Mouse (Mus musculus) E14TG2a.4 (cell line): ENCODE data around the gene Immp2l.
A peak's percentile ranks its signal among the peaks of the same experiment; 100 is the strongest.

Experiments
- H3K27me3 ChIP-seq: 2 replicates; pipeline ENCODE4 v1.6.1; 2014; ENCODE audit warnings: low read length, control low read depth; ENCODE audit not compliant: insufficient read depth
- H3K36me3 ChIP-seq: 2 replicates; pipeline ENCODE4 v1.6.1; 2014; ENCODE audit warnings: low read length, control low read depth; ENCODE audit not compliant: insufficient read depth
- H3K4me1 ChIP-seq: replicated peaks from 2 replicates; pipeline ENCODE4 v1.6.1; 2014; ENCODE audit warnings: low read depth, low read length, control low read depth
- H3K4me3 ChIP-seq: replicated peaks from 2 replicates; pipeline ENCODE4 v1.5.1; 2014; ENCODE audit warnings: mild to moderate bottlenecking, low read length
- H3K9me3 ChIP-seq: 2 replicates; pipeline ENCODE4 v1.6.1; 2014; ENCODE audit warnings: low read length, control low read depth
- CTCF ChIP-seq: conservative IDR thresholded peaks from 2 replicates; pipeline ENCODE4 v1.5.1; 2014; ENCODE audit warnings: low read length
- NANOG ChIP-seq: IDR thresholded peaks from 2 replicates; pipeline ENCODE4 v1.6.1; 2014; ENCODE audit warnings: borderline replicate concordance, low read length, mixed read lengths
- POU5F1 ChIP-seq: IDR thresholded peaks from 2 replicates; pipeline ENCODE4 v1.6.1; 2014; ENCODE audit warnings: low read length, borderline replicate concordance

Immp2l gene

DNA sequence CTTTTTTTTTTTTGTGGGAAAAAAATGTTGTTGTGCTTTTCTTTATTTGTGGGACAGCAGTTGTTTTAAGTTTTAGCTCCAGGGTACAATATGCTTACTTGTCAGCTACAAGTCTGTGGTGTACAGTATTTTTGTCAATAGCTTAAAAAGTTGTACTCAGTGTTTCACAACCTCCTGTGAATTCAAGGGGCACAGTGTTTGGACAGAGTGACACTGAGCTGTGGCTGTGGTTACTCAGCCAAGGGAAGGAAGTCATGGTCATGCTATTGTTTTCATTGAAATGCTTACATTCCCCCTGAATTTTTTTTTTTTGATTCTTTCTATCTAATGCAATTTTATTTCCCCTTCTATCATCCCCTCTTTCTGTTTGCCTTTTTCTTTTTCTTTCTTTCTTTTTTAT, 159.0 kb downstream of the Immp2l start:
- H3K4me1 ChIP-seq, result no peaks in the 10 kb centered on the region
- H3K36me3 ChIP-seq, result no peaks in the 10 kb centered on the region
- no peak overlapping the region for H3K4me3 ChIP-seq
- TF ChIP-seq POU5F1 (no peak), CTCF (no peak), NANOG (no peak)
- no peaks in the 10 kb centered on the region for H3K9me3 ChIP-seq
- H3K27me3 ChIP-seq, result no peaks in the 10 kb centered on the region

DNA sequence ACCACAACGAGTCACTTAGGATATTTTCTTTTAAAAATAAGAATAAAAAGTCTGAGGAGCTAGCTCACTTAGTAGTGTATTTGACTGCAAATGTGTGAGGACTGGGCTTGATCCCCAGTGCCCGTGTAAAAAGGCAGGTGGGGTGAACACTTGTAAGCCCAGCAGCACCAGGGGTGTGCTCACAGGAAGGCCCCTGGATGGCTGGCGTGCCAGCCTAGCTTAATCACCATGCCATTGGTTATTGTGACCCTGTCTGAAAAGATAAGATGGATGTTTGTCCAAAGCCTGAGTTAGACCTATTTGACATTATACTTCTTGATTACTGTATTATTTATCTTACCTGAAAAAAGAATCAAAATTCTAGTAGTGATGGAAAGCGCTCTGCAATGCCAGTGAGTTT, 161.2 kb downstream of the Immp2l start:
- Histone ChIP-seq H3K36me3 (no peaks in the 10 kb centered on the region), H3K9me3 (no peaks in the 10 kb centered on the region), H3K27me3 (no peaks in the 10 kb centered on the region), H3K4me1 (no peaks in the 10 kb centered on the region), H3K4me3 (no peak overlapping the region)
- no peak for TF ChIP-seq NANOG
- TF ChIP-seq POU5F1, result no peak
- no peak for TF ChIP-seq CTCF

DNA sequence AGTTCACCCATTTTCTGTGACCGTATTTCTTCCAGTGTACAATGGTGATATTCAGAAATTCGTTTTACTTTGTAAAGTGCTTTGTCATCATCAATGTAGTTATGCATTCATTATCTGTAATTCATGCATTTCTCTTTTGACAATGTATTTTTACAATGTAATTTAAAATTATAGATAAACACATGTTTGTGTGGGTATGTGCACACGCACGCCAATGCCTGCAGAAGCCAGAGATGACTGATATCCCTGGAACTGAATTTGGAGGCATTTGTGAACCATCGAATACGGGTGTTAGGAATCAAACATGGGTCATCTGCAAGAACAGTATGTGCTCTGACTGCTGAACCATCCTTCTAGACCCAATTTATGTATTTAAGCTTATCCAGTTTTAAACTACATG, 161.6 kb downstream of the Immp2l start:
- Histone ChIP-seq H3K4me1 (no peaks in the 10 kb centered on the region), H3K9me3 (no peaks in the 10 kb centered on the region), H3K36me3 (no peaks in the 10 kb centered on the region), H3K4me3 (no peak overlapping the region), H3K27me3 (no peaks in the 10 kb centered on the region)
- TF ChIP-seq NANOG, result no peak
- TF ChIP-seq CTCF, result no peak
- TF ChIP-seq POU5F1, result no peak

DNA sequence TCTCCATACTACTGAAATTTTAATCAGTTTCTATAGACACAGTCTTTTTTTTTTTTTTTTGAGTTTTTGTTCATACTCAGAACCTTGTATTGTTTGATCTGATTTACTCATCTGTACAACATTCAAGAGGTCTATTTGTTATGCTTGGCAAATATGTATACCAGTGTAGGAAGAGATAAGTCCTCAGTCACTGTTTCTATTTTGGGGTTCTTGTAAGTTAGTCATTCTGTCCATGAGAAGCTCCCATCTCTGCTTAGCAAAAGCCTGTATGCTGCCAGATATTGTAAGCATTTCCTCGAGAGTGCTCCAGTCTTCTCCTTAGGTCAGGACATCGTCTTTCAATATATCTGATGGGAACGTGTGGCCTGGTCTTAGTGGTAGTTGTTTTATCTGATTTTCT, 168.9 kb downstream of the Immp2l start:
- Histone ChIP-seq H3K36me3 (no peaks in the 10 kb centered on the region), H3K9me3 (no peaks in the 10 kb centered on the region), H3K4me1 (no peaks in the 10 kb centered on the region), H3K4me3 (no peak overlapping the region), H3K27me3 (no peaks in the 10 kb centered on the region)
- TF ChIP-seq NANOG (no peak), POU5F1 (no peak), CTCF (no peak)

DNA sequence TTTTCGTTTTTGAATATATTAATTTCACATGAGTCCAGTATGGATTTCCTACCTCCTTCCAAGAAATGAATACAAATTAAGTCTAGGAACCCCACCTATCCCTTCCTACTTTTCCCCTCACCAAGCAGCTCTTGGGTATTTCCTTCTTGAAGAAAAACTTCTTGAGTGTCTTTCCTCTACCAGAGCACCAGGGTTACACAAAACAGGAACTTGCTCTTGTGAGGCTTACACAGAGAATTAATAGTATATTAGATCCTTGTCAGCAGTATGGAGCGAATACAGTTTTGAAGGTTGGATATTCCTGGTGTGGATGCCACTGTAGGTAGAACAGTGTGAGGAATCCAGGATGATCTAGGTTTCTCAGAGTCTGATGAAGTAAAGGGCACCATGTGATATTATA, 172.5 kb downstream of the Immp2l start:
- H3K36me3 ChIP-seq, result no peaks in the 10 kb centered on the region
- no peak for TF ChIP-seq POU5F1
- TF ChIP-seq NANOG, result no peak
- no peak for TF ChIP-seq CTCF
- no peaks in the 10 kb centered on the region for H3K27me3 ChIP-seq
- H3K4me1 ChIP-seq, result no peaks in the 10 kb centered on the region
- H3K4me3 ChIP-seq, result no peak overlapping the region
- no peaks in the 10 kb centered on the region for H3K9me3 ChIP-seq

DNA sequence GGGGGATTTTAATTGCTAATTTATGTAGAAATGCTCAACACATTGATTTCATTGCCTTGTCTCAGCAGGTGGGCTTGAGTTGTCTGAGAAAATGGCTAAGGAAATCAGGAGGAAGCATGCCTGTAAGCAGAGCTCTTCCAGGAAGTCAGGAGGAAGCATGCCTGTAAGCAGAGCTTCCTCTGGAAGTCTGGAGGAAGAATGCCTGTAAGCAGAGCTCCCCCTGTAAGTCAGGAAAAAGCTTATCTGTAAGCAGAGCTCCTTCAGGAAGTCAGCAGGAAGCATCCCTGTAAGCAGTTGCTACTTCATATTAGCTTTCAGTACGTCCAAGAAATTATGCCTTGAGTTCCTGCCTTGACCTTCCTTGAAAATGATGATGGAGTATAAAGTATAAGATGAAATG, 191.3 kb downstream of the Immp2l start:
- no peaks in the 10 kb centered on the region for H3K27me3 ChIP-seq
- TF ChIP-seq CTCF (no peak), NANOG (no peak), POU5F1 (no peak)
- H3K36me3 ChIP-seq, result no peaks in the 10 kb centered on the region
- no peaks in the 10 kb centered on the region for H3K9me3 ChIP-seq
- no peaks in the 10 kb centered on the region for H3K4me1 ChIP-seq
- no peak overlapping the region for H3K4me3 ChIP-seq

DNA sequence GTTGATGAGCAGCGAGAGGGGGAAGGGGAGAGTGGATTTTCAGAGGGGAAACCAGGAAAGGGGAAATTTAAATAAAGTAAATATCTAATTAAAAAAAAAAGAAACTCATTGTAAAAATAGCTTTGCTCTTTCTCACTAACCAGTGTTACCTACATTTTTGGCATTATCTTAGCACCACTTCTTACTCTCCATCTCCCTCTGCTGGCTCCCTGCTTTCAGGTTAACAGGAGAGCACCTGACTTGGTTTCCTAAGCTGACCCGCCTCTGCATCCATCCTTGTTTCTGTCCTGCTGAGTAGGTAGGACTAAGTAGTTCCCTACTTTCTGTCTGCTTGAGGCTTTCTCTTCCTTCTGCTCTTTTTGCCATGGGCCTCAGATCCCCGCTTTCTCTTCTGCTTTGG, 198.0 kb downstream of the Immp2l start:
- Histone ChIP-seq H3K4me3 (no peak overlapping the region), H3K27me3 (no peaks in the 10 kb centered on the region), H3K4me1 (no peaks in the 10 kb centered on the region), H3K36me3 (no peaks in the 10 kb centered on the region), H3K9me3 (no peaks in the 10 kb centered on the region)
- TF ChIP-seq CTCF (peak; percentile 22; the same call in 1 of the 2 replicates), POU5F1 (no peak)

DNA sequence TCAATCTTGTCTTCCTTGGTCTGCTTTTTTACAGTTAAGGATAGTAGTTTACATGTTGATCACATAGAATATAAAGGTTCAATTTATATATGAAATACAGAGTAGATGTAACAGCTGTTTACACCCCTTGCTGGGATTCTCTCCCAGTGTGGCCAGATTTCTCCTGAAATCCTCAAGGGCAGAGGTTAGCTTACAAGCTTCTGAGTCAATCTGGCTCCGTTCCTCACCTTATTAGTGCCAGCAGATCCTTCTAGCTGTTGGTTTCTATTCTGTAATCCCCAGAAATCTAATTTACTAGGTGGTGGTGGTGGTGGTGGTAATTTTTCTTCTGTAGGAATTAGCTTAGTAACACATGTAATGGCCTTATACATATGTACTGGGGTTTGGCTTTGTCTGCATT, 199.8 kb downstream of the Immp2l start:
- H3K9me3 ChIP-seq, result no peaks in the 10 kb centered on the region
- H3K4me3 ChIP-seq, result no peak overlapping the region
- no peaks in the 10 kb centered on the region for H3K36me3 ChIP-seq
- H3K4me1 ChIP-seq, result no peaks in the 10 kb centered on the region
- H3K27me3 ChIP-seq, result no peaks in the 10 kb centered on the region
- TF ChIP-seq CTCF, result no peak
- TF ChIP-seq POU5F1, result no peak
- no peak for TF ChIP-seq NANOG

DNA sequence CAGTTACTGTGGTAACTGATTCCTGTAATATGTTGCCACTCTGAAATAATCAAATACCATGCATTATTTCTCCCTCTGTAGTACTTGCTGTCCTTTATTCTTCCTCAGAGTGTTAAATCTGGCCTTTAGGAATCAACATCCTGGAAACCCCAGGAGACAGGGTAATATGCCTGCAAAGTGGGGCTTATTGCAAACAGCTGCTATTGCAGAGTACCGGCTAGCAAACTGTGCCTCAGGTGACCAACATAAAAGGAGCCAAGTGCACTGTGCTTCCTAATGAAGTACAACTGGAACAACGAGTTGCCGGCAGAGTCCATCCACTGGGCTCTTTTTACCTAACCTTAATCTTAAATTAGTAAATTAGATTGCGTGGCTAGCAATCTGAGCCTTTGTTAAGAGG, 200.6 kb downstream of the Immp2l start:
- Histone ChIP-seq H3K36me3 (no peaks in the 10 kb centered on the region), H3K27me3 (no peaks in the 10 kb centered on the region), H3K4me3 (no peak overlapping the region), H3K4me1 (no peaks in the 10 kb centered on the region), H3K9me3 (no peaks in the 10 kb centered on the region)
- no peak for TF ChIP-seq CTCF

DNA sequence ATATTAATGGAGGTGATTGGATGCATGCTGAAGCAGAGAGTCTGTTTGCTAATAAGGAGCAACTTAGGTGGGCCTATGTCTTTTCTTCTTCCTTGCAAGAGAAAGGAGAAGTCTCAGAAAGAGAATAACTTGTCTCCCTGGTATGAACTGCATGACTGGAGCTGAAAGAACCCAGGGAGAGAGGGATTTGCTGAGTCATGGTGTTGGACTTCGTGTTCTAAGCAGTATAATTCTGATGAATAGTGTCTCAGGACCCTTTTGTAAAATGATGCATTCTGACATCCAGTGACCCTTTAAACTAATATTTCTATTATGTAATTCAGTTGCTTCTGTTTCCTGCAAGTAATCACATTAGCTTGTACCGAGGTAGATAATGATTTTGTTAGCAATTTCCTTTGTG, 208.1 kb downstream of the Immp2l start:
- Histone ChIP-seq H3K36me3 (no peaks in the 10 kb centered on the region), H3K27me3 (no peaks in the 10 kb centered on the region), H3K9me3 (no peaks in the 10 kb centered on the region), H3K4me1 (no peaks in the 10 kb centered on the region), H3K4me3 (no peak overlapping the region)
- no peak for TF ChIP-seq CTCF
- no peak for TF ChIP-seq NANOG
- TF ChIP-seq POU5F1, result no peak
